Mouse (Mus musculus) kidney, embryonic 16.5 days (tissue): ENCODE data around the gene Sdc4. TPM values are rescaled to one million over a fixed set of nuclear protein-coding genes. Genes with fewer than 3 reads are reported as not detected.

Experiments used
- ATAC-seq: fragments of 200-750 bp; cut with Nextera tagmentation; 2 replicates; pipeline ENCODE4 v1.8.0; 2017; ENCODE audit warnings: moderate TSS enrichment; ENCODE audit not compliant: low FRiP score, low TSS enrichment
- H3K27ac ChIP-seq: fragments of 300-500 bp; sonication (generic); 2 replicates; pipeline ENCODE4 v1.5.1; 2014; ENCODE audit warnings: low read length
- H3K27me3 ChIP-seq: fragments of 300-500 bp; sonication (generic); 2 replicates; pipeline ENCODE4 v1.6.1; 2014; ENCODE audit warnings: low read length, control low read depth, mixed read lengths; ENCODE audit not compliant: insufficient read depth
- H3K36me3 ChIP-seq: fragments of 300-500 bp; sonication (generic); 2 replicates; pipeline ENCODE4 v1.6.1; 2014; ENCODE audit warnings: low read length, control low read depth, mixed read lengths; ENCODE audit not compliant: insufficient read depth
- H3K4me1 ChIP-seq: fragments of 300-500 bp; sonication (generic); 2 replicates; pipeline ENCODE4 v1.6.1; 2014; ENCODE audit warnings: low read length, control low read depth, mixed read lengths; ENCODE audit not compliant: insufficient read depth
- H3K4me2 ChIP-seq: fragments of 300-500 bp; sonication (generic); replicated peaks from 2 replicates; pipeline ENCODE4 v1.6.1; 2014; ENCODE audit warnings: low read depth, low read length
- H3K4me3 ChIP-seq: fragments of 300-500 bp; sonication (generic); 2 replicates; pipeline ENCODE4 v1.5.1; 2014; ENCODE audit warnings: mild to moderate bottlenecking, low read length
- H3K9ac ChIP-seq: fragments of 300-500 bp; sonication (generic); replicated peaks from 2 replicates; pipeline ENCODE4 v1.6.1; 2014; ENCODE audit warnings: low read length
- H3K9me3 ChIP-seq: fragments of 300-500 bp; sonication (generic); 2 replicates; pipeline ENCODE4 v1.6.1; 2016; ENCODE audit warnings: low read length, control low read depth
- WGBS: fragments of 180-500 bp; shearing (Covaris S2); extraction: QIAGEN DNeasy Blood & Tissue Kit; methylation state at CpG from one replicate; pipeline ENCODE4 v1.1.7; 2014; 5-methylcytosine and 5-hydroxymethylcytosine counted together
- polyA plus RNA-seq: library from polyadenylated mRNA; unstranded; fragments of >200 nt; fragmentation: Nextera tagmentation; extraction: Ambion mirVana; gene quantifications from 2 replicates; pipeline ENCODE4 v1.2.1, GENCODE M21; 2015

Gene Sdc4
- polyA plus RNA-seq, result 204 and 209 TPM in 2 replicates

DNA sequence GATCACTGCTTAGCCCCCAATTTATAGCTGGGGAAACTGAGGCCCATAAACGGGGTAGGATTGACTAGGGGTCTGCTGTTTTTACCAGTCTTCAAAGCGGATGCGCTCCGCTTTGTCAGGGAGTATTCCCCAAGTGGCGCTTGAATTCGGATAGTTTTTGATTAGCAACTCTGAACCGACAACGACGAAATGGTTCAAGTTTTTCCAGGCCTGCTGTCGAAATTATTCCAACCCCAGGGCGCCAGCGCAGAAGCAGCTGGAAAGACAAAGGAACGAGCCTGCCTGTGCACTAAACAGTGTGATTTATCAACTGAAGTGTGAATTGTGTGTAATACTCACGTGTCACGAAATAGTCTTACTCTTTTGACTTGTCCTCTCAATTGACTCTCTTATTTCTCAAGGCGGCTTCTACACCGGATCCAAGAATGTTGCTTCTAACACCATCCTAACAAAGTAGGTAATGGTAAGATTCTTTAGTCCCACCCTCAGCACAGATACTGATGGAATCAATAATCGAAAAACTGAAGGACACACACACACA lies at the start of gene Sdc4:
Gene Sdc4, minus strand, starts transcription at position 428 of the 541 bp plus-strand sequence.
- no peaks in the 10 kb centered on the region for H3K27me3 ChIP-seq
- no peaks in the 10 kb centered on the region for H3K36me3 ChIP-seq
- peaks cover 38% of the 10 kb centered on the region for H3K4me1 ChIP-seq
- peak within 1 kb of the TSS; percentile 58 for H3K4me2 ChIP-seq
- H3K9ac ChIP-seq, result peak within 1 kb of the TSS; percentile 82
- ATAC-seq, result no peak
- H3K9me3 ChIP-seq, result no peaks in the 10 kb centered on the region
- WGBS, result 8% methylated on average over 18 of the region's 18 CpGs
- peak within 1 kb of the TSS; percentile 76 for H3K4me3 ChIP-seq
- peak within 1 kb of the TSS; percentile 87 for H3K27ac ChIP-seq

DNA sequence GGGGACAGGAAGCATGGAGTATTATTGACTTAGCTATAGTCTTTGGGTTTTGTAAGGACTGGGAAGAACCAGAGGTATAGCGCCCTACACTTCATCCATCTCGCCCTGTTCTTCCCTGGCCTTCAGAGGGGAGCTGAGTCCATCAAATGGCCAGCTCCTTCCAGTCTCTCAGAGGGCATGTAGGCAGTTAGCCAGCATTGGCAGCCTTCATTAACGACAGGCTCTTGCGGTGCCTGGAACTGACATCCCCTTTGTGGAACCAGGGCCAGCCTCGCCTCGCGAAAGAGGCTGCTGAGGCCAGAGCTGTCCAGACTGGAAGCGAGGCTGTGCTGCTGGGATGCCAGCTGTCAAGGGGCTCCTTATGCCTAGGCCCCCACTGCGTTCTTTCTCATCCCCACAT lies 44.1 kb upstream of the Sdc4 start:
- H3K9me3 ChIP-seq, result no peaks in the 10 kb centered on the region
- H3K4me3 ChIP-seq, result no peak overlapping the region
- no peak overlapping the region for H3K4me2 ChIP-seq
- peaks cover 6% of the 10 kb centered on the region; the same call in 1 of the 2 replicates for H3K36me3 ChIP-seq
- no peak for ATAC-seq
- 77% methylated on average over 9 of the region's 9 CpGs for WGBS
- H3K4me1 ChIP-seq, result peaks cover 18% of the 10 kb centered on the region
- H3K27ac ChIP-seq, result no peak overlapping the region
- peaks cover 4% of the 10 kb centered on the region for H3K27me3 ChIP-seq
- no peak overlapping the region for H3K9ac ChIP-seq

DNA sequence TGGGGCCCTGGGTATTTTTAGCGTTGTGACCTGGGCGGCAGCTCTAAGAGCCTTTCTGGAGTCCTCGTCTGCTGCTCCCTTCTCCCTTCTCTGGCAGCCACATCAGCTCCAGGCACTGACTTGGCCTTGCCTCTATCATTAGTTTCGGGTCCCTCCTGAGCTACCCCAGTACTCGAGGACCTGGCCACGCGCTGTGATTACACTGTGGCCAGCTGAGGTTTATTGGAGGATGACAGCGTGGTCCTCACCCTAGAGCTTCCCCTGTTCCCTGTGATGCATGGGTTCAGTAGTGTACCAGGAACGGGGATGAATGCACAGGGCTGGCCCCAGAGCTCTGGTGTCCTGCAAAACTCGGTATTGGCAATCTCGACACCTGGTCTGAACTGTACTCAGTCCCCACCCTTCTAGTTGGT lies 43.4 kb upstream of the Sdc4 start:
- ATAC-seq, result peak; percentile 32; the same call in 1 of the 2 replicates
- H3K27ac ChIP-seq, result no peak overlapping the region
- peak overlapping the region; percentile 58 for H3K4me3 ChIP-seq
- 7% methylated on average over 11 of the region's 11 CpGs for WGBS
- H3K9ac ChIP-seq, result peak overlapping the region; percentile 67
- peaks cover 6% of the 10 kb centered on the region; the same call in 1 of the 2 replicates for H3K36me3 ChIP-seq
- H3K4me2 ChIP-seq, result peak overlapping the region; percentile 82
- peaks cover 4% of the 10 kb centered on the region for H3K27me3 ChIP-seq
- H3K9me3 ChIP-seq, result no peaks in the 10 kb centered on the region
- H3K4me1 ChIP-seq, result peaks cover 18% of the 10 kb centered on the region

DNA sequence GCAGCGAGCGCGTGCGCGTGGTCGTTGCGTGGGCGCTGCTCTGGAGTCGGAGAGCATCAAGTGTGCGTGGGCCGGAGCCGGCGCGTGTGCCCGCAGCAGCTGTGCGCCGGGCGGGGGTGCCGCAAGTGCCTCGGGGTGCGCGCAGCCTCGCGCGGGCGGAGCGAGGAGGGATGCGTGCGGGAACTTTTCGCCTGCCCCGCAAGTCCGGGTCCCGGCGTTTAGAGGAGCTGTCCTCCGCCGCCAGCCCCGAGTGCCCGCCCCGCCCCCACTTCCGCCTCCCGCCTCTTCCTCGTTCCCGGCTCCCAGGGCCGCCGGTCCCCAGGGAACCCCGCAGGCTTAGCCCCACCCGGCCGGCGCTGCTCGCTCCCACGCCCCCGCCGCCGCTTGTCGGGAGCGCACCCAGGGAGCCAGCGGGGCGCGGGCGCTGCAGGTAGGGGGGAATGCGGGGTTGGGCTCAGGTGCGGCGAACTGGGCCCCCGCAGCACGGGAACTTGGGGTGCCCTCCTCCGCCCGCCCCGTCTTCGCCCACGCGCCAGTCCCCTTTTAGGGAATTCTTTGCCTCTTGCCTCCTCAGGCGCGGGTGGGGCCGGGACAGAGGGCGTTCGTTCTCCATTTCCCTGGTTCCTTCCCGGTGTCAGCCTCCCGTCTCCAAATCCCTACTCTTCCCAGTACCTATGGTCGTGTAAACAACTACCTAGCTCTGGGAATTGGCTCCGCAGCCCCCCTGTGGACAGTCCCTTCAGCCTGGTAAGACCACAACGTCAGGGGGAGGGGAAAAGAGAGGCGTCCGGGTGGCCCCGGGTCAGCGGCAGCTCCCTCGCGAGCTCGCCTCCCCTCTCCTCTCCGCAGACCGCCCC lies 42.8 kb upstream of the Sdc4 start:
- under 1% methylated on average over 77 of the region's 90 CpGs for WGBS
- peaks cover 4% of the 10 kb centered on the region for H3K27me3 ChIP-seq

DNA sequence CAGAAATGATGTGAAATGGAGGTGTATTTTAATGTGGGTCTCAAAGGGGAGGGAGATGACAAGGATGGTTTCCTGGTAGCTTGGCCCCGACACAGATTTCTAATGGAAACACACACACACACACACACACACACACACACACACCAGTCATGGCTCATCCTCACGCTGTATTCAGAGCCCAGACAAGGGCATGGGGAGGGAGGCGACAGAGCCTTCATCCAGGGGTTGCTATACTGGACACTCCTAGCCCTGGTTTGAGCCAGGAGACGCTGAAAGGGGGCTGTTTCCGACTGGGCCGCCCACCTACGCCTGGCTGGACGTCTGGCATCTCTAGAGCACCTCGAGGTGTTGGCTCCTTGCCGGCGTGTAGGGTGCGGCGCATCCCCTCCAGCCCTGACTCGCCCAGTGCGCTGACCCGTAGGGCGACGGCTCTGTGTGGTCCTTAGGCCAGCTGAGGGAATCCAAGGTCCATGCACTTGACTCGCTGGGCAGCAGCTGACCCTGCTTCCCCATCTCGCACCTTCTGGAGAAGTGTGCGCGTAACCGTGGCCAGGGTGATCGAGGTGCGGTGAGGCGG lies 42.1 kb upstream of the Sdc4 start, which contains the start of gene Dbndd2:
Gene Dbndd2, plus strand, starts transcription at position 426 of the 577 bp plus-strand sequence.
- WGBS, result 1% methylated on average over 26 of the region's 26 CpGs
- H3K36me3 ChIP-seq, result peaks cover 6% of the 10 kb centered on the region; the same call in 1 of the 2 replicates
- peak within 1 kb of the TSS; percentile 58 for H3K4me3 ChIP-seq
- peak within 1 kb of the TSS; percentile 67 for H3K9ac ChIP-seq
- H3K27ac ChIP-seq, result 0 out of 2 replicates have a peak within 1 kb of the TSS, but pooled peaks have one; percentile 15
- H3K4me1 ChIP-seq, result peaks cover 18% of the 10 kb centered on the region
- peaks cover 4% of the 10 kb centered on the region for H3K27me3 ChIP-seq
- ATAC-seq, result peak; percentile 76
- H3K4me2 ChIP-seq, result peak within 1 kb of the TSS; percentile 82
- no peaks in the 10 kb centered on the region for H3K9me3 ChIP-seq

More for the DNA sequence above, 42.8 kb upstream of the Sdc4 start:
- peaks cover 18% of the 10 kb centered on the region for H3K4me1 ChIP-seq
- ATAC-seq, result peak; percentile 52
- peak overlapping the region; percentile 58 for H3K4me3 ChIP-seq
- peak overlapping the region; percentile 82 for H3K4me2 ChIP-seq
- peak overlapping the region; percentile 67 for H3K9ac ChIP-seq
- no peaks in the 10 kb centered on the region for H3K9me3 ChIP-seq
- H3K36me3 ChIP-seq, result peaks cover 6% of the 10 kb centered on the region; the same call in 1 of the 2 replicates
- no peak overlapping the region for H3K27ac ChIP-seq

DNA sequence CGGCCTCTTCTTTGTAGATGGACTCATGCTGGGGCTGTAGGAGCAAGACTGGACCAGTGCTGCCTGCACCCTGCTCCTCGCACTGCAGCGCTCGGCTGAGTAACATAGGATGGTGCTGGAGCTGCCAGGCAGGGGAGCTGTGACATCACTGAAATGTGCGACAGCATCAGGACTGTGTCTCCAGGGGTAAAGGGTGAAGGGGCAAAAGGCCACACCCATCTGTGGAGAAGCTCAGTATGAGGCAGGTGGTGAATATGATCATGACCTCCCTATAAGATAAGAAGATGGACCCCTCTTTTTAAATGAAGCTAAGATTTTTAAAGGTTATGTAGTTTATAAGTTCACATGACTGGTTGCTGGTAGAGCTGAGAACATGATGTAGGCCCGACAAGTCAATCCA lies 29.9 kb upstream of the Sdc4 start, which contains the start of gene Trp53tg5:
Gene Trp53tg5, minus strand, starts transcription at position 101 of the 400 bp plus-strand sequence.
- Histone ChIP-seq H3K27ac (no peak within 1 kb of the TSS), H3K9me3 (no peaks in the 10 kb centered on the region), H3K36me3 (0 out of 2 replicates have a peak, but pooled peaks cover 14% of the 10 kb centered on the region), H3K27me3 (no peaks in the 10 kb centered on the region), H3K4me1 (no peaks in the 10 kb centered on the region), H3K9ac (no peak within 1 kb of the TSS), H3K4me2 (no peak within 1 kb of the TSS), H3K4me3 (no peak within 1 kb of the TSS)
- no peak for ATAC-seq
- 82% methylated on average over 6 of the region's 6 CpGs for WGBS

DNA sequence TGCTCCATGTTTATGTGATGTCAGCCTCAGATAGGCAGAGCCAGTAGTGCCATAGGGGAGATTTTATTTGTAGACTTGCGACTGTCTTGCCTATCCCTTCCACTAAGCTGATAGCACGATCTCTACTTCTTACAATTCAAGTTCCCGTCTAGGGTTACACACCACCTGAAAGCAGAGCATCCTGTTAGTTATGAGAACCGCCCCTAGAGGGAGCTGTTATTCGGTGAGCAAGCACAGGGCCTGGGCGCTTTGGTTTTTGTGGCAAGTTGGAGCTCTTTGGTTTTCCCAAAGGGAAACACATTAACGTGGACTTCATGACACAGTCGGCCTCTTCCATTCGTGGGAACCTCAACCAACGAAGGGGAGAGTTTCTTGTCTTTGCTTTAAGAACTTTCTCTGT lies 26.6 kb upstream of the Sdc4 start:
- Histone ChIP-seq H3K9ac (no peak overlapping the region), H3K27ac (no peak overlapping the region), H3K9me3 (no peaks in the 10 kb centered on the region), H3K36me3 (peaks cover 17% of the 10 kb centered on the region; the same call in 1 of the 2 replicates), H3K4me3 (no peak overlapping the region), H3K4me2 (no peak overlapping the region), H3K4me1 (no peaks in the 10 kb centered on the region), H3K27me3 (no peaks in the 10 kb centered on the region)
- 0 out of 2 replicates have a peak, but pooled peaks have one; percentile 35 for ATAC-seq
- WGBS, result 25% methylated on average over 10 of the region's 10 CpGs

DNA sequence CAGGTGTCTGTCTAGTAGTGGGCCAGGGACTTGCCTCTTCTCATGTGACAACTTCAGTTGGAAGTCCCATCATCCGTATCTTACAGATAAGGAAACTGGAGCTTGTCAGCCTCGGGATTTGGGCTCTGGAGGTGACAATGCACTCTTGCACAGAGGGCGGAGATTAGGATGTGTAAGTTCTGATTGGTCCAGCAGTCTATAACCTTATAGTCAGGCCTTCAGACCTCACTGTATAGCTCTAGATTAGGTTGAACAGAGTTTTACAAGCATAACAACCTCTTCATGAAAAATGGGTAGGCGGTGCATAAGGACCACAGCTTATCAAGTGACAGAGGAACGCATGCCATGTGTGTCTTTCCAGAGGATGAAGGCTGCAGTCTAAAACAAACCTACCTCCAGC lies 23.1 kb upstream of the Sdc4 start:
- Histone ChIP-seq H3K9ac (no peak overlapping the region), H3K4me3 (no peak overlapping the region), H3K36me3 (peaks cover 11% of the 10 kb centered on the region), H3K27me3 (no peaks in the 10 kb centered on the region), H3K4me2 (no peak overlapping the region), H3K9me3 (no peaks in the 10 kb centered on the region), H3K27ac (no peak overlapping the region), H3K4me1 (peaks cover 4% of the 10 kb centered on the region)
- WGBS, result 72% methylated on average over 5 of the region's 5 CpGs
- ATAC-seq, result no peak

DNA sequence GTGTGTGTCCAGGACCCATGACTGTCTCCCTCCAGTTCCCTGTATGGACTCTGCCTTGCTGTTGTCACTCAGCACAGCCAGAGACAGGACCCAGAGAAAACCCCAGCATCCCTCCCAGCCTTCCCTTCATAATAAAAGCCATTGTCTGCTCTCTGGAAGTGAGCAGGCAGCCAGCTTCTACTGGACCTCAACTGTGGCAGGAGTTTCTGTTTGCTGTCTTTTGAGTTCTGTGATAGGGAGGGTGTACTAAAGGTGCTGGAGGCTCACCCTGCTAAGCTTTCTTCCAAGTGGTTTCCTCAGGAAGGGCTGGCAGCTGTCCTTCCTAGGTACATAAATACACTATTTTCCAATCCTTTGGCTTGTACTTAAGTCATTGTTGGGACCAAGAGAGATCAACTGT lies 21.5 kb upstream of the Sdc4 start:
- H3K9me3 ChIP-seq, result no peaks in the 10 kb centered on the region
- H3K36me3 ChIP-seq, result peaks cover 11% of the 10 kb centered on the region
- no peak for ATAC-seq
- no peak overlapping the region for H3K27ac ChIP-seq
- no peak overlapping the region for H3K4me3 ChIP-seq
- H3K27me3 ChIP-seq, result no peaks in the 10 kb centered on the region
- H3K4me1 ChIP-seq, result peaks cover 6% of the 10 kb centered on the region
- no peak overlapping the region for H3K9ac ChIP-seq
- H3K4me2 ChIP-seq, result no peak overlapping the region
